Mouse (Mus musculus) 416B (cell line): ENCODE data around the gene Asic4.

ENCODE experiments used
- DNase-seq: peaks from one replicate; pipeline ENCODE4 v3.0.0; 2011; ENCODE audit warnings: low read depth

Asic4 gene

GRCm38 (mm10) chr1:75443247-75444024 is 6.8 kb upstream of the Asic4 start:
- no peak for DNase-seq

- no peak for DNase-seq
Observed at GRCm38 (mm10) chr1:75444208-75444607, 6.0 kb upstream of the Asic4 start.

DNA sequence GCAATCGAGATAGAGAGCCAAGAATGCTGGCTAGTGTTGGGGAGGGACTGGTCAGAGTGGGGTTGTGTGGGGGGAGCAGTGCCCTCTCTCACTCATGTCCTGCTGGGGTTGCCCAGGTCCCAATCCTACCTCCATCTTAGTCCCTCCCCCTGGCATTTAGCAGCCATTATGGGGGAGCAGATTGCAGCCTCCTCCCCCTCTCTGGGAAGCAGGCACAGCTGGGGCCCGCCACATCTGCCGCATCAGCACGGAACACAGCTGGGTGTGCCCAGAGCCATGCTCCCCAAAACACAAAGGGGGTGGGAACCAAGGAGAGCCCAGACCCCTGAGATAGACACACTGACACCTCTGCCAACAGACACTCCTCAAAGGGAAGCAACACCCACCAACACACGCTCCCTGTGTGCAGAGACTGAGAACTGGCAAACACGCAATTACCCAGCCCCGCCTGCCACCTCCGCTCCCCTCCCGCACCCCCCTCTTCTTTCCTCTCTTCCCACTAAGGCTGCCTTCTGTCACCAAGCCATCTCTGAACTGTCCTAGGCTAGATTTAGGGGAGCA is 5.0 kb upstream of the Asic4 start:
- no peak for DNase-seq

GRCm38 (mm10) chr1:75445751-75446611 is 4.3 kb upstream of the Asic4 start:
- DNase-seq, result peak; percentile 60

- DNase-seq, result no peak
Observed at GRCm38 (mm10) chr1:75446656-75447055, 3.6 kb upstream of the Asic4 start.

GRCm38 (mm10) chr1:75447265-75448051 is 2.8 kb upstream of the Asic4 start:
- DNase-seq, result no peak

DNA sequence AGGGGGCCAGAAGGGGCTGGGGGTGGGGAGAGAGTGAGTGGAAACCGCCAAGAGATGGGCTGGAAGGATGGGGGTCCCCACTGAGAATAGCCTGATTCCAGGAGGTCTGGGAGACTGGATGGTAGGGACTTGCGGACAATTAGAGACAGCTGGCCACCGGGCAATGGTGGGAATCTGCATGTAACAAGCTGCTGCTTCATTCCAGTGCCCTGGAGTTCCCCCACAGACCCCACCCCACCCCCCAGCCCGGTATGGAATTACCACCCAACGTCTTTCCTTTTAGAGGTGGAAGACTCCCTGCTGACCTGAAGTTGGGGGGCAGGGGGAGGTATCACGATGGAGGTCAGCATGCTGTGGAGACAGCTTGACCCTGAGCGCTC is 2.2 kb upstream of the Asic4 start:
- no peak for DNase-seq

DNA sequence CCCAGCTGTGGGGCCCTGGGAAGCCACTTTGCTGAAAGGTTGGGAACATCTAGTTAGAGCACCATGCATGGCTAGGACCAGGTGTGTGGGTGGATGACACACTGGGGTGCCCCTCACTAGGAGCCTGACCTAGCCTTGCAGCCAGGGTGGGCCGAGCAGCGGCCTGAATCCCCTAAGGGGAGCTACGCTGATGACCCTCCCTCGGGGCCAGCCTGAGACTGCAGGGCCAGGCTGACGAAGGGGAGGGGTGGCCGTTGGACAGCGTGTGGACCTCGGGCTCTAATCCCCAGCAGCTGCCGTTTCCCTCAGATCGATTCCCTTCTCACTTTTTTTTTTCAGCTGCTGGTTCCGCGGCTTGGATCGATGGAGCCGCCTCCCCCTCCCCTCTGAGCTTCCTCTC is 1.3 kb upstream of the Asic4 start:
- DNase-seq, result no peak

GRCm38 (mm10) chr1:75449377-75450135 is 680 bp upstream of the Asic4 start:
- peak; percentile 9 for DNase-seq

DNA sequence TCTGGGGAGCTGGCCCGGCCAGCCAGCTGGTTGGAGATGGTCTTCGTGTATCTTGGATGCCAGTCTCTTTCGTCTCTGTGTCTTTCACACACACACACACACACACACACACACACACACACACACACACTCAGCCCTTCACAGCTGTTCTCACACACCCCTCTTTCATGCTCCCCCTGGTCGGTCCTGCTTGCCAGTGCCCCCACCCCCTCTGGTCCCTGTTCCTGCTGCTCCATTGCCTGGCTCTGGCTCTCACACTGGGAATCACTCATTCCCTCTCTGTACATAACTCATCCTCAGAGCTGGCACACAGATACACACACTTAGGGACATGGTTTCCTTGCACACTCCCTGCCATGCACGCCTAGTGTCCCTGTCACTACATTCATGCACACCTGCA is 1.7 kb downstream of the Asic4 start:
- DNase-seq, result no peak

DNA sequence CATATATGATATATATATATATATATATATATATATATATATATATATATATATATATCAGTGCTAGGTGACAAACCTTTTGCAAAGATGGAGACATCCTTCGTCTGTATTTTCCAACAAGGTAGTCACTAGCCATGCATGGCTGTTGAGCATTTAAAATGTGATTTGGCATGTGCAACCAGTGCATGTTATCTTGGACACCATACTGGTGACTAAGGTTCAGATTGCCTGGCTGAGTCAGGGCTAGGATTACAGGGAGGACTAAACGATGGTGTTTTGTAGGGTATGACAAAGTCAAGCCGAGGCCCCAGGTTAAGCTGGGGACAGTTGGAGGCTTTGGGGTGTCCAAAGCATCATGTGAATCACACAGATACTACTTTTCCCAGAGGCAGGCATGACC is 5.2 kb downstream of the Asic4 start:
- no peak for DNase-seq

DNA sequence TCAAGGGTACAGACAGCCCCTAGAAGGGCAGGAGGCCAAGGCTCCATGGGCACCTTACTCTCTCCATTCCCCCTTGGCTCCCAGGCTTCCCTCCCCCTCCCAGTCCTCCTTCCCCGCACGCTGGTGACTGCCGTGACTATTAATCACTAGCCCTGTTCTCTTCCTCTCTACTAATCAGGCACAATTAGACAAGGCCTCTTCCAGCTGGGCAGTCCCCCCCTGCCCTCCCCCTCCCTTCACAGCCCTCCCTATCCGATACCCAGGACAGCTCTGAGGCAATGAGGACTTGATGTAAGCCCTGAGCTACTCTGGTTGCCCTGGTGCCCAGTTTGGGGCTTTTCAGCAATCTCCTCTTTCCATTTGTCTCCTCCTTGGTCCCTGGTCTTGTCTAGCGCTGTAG is 5.7 kb downstream of the Asic4 start:
- DNase-seq, result no peak

GRCm38 (mm10) chr1:75456746-75457564 is 6.7 kb downstream of the Asic4 start:
- DNase-seq, result no peak

GRCm38 (mm10) chr1:75457710-75458024 is 7.4 kb downstream of the Asic4 start:
- no peak for DNase-seq

DNA sequence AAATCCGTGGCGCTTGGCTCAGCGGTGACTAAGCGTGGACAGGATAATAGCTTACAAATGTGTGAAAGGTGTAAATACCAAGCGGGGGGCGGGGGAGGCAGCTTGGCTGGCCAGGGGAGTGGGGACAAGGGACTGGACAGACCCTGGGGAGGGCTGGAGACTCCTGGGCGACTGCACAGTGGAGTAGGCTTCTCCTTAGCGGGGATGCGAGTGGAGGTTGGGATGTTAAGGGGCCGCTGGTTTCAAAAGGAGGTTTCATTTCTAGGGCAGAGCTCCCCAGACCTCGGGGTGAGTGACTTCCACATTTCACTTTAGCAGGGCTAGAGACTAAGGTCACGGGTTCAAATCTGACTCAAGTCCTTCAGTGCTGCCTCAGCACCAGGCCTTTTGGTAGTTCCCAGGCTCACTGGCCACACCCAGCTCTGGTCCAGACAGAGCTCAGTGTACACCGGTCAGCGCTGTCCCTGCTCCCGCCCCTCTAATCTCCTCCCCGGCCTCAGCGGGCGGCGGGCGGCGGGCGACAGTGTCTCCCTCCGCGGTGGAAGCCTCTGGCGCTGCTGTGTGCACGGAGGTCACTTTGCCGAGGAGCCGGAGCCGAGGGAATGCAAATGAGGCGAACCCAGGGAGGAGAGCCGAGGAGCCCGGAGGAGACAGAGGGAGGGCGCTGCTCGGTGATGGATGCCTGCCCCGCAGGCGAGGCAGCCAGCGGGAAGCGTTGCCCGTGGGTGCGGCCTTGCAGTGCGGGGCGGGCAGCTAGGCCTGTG is 8.0 kb downstream of the Asic4 start:
- no peak for DNase-seq

DNA sequence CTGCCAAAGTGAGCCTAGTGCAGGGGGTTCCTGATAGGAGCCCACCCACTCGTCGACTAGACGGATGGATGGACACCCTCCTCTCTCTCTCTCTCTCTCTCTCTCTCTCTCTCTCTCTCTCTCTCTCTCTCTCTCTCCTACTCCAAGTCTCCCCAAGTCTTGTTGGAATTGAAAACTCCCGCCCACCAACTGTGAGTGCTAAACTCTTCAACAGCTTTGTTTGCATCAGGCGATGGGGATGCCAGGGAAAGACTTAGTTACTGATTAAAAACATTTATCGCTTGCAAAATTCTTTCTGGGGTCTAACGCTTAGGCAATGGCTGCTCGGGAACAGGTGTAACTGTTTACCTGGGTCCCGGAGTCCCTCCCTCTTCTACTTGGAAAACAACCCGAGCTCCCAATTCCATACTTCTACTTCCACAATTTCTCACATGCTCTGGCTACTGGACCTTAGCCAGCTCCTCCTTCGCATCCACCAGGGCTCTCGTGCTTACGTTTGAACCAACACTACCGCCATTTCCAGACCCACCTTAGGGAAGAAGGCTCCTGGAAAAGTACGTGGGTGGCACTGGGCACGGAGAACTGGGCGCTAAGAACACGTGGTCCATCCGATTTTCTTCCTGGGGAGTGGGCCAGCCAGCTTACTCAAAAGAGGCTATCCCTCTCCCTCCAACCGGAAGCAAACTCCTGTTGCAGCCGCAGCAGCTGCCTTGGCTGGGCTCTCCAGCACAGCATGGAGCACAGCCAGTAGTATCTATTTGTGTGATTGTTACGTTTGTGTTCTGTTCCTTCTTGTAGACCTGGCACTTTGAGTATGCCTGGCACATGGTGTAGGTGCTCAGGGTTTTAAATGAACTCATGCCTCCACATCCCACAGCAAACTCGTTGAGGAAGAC is 8.8 kb downstream of the Asic4 start:
- no peak for DNase-seq

DNA sequence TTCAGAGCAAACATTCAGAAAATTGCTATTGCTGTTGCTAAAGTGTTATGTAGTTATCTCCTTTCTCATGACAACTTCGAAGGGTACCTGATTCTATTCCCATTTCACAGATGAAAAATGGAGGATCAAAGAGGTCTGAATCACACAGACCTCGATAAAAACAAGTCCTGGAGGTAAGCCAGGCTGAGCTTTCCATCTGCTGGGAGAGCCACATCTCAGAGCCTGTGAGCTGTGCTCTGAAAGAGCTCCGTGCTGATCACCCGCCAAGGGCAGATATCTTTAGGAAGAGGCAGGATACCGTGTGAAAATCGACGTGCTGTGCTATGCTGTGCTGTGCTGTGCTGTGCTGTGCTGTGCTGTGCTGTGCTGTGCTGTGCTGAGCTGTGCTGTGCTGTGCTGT is 10.1 kb downstream of the Asic4 start:
- DNase-seq, result no peak

DNA sequence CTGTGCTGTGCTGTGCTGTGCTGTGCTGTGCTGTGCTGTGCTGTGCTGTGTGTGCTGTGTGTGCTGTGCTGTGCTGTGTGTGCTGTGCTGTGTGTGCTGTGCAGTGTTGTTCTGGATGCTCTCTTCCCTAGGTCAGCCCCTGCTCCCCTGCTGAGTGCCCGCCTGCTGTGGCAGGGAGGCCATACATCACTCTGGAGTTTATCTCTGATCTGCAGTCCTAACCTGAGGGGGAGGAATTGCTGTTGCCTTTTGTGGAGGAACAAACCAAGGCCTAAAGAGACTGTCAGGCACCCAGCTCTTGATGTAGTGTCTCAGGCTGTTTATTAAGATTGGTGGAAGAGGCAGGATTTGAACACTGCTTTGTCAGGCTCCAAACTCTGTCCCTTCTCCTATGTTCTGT is 12.4 kb downstream of the Asic4 start:
- no peak for DNase-seq

GRCm38 (mm10) chr1:75463652-75464204 is 13.5 kb downstream of the Asic4 start:
- DNase-seq, result no peak
